Mouse (Mus musculus) cerebellum, adult 2 months (tissue): ENCODE measurements at regions not wholly inside any gene's neighbourhood (a gene's known extent, or its start where the extent isn't known, plus 50 kb on each side); places are given as distances from the start of the nearest gene placed in this dataset.

Experiments
- CTCF ChIP-seq: fragments of 200-500 bp; IDR thresholded peaks from 2 replicates; pipeline ENCODE4 v1.5.1; 2011; ENCODE audit warnings: low read depth, mild to moderate bottlenecking, control low read depth, low read length, moderate library complexity, borderline replicate concordance; ENCODE audit not compliant: insufficient read depth
- POLR2A ChIP-seq: fragments of 200-500 bp; IDR thresholded peaks from 2 replicates; pipeline ENCODE4 v1.6.1; 2011; ENCODE audit warnings: low read length, control low read depth, borderline replicate concordance; ENCODE audit not compliant: insufficient read depth

DNA sequence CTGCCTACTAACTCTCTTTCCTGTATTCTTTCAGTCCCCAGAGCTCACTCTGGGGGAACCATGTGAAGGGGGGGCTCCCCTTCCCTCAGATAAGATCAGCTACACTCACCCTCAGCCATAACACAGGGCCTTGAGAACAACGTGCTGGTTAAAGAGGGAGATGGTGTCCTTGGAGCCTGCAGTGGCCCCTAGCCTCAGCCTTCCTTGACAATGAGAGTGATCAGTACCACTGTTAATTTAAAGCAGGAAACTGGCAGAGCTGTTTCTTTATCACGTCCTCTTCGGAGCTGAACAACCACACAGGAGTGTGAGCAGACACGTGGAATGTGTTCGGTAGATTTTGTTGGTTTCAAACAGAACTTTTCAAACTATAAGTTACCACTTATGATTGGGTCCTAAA, 60.6 kb upstream of the Sgk1 start:
- TF ChIP-seq POLR2A (no peak), CTCF (no peak)
